Mouse (Mus musculus) bone marrow macrophage, adult 2 months (primary cell): ENCODE measurements around the gene Cd6.

Experiments used
- CTCF ChIP-seq: IDR thresholded peaks from 2 replicates; pipeline ENCODE4 v1.5.1; 2012; ENCODE audit warnings: low read depth, mild to moderate bottlenecking, low read length, moderate library complexity
- POLR2A ChIP-seq: IDR thresholded peaks from 2 replicates; pipeline ENCODE4 v1.6.1; 2012; ENCODE audit warnings: mild to moderate bottlenecking, low read depth, low read length, borderline replicate concordance

DNA sequence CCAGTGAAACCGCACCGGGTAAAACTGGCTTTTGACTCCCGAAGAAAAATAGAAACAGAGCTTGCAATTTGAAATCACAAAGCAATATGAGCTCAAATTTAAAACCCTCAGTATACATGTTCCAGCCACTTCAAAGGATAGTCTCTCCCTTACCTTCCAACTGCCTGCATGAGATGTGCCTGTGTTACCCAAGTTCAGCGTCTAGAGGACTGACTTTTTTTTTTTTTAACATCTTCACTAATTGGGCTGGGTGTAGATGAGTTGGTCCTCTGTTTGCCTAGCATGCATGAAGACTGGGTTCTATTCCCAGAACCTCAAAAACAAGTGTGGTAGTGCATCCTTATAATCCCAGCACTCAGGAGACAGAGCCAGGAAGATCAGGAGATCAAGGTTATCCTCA, 53.0 kb downstream of the Cd6 start:
- no peak for TF ChIP-seq CTCF
- TF ChIP-seq POLR2A: no peak
